Mouse (Mus musculus) layer of hippocampus, postnatal 25 days (tissue): ENCODE measurements at regions not wholly inside any gene's neighbourhood (a gene's known extent, or its start where the extent isn't known, plus 50 kb on each side); places are given as distances from the start of the nearest gene placed in this dataset.

Source experiments
- DNase-seq, 2 experiments: peaks; one replicate each; pipeline ENCODE4 v3.0.0; 2022; ENCODE audit warnings: mixed read lengths in 2 of 2, low spot score in 1 of 2; ENCODE audit errors: extremely low spot score in 1 of 2

GRCm38 (mm10) chr6:67152845-67153468 lies 85.0 kb upstream of the Serbp1 start:
- DNase-seq, result no peak

- DNase-seq, result no peak
These were observed 86.5 kb upstream of the Serbp1 start for GRCm38 (mm10) chr6:67151515-67151914.

GRCm38 (mm10) chr6:67149425-67149824 lies 88.6 kb upstream of the Serbp1 start:
- DNase-seq, result no peak

GRCm38 (mm10) chr6:67146708-67147107 lies 91.3 kb upstream of the Serbp1 start:
- DNase-seq, result no peak

GRCm38 (mm10) chr6:67145969-67146368 lies 92.0 kb upstream of the Serbp1 start:
- no peak for DNase-seq

- DNase-seq, result no peak
These were observed 92.8 kb upstream of the Serbp1 start for GRCm38 (mm10) chr6:67144946-67145716.

- peak in 1 of 2 experiments; percentile 49 for DNase-seq
These were observed 95.8 kb upstream of the Serbp1 start for GRCm38 (mm10) chr6:67142179-67142578.

- no peak for DNase-seq
These were observed 97.2 kb upstream of the Serbp1 start for GRCm38 (mm10) chr6:67140645-67141250.

GRCm38 (mm10) chr6:67139012-67139375 lies 99.0 kb upstream of the Serbp1 start:
- DNase-seq, result no peak

GRCm38 (mm10) chr6:67138302-67139011 lies 99.5 kb upstream of the Serbp1 start:
- DNase-seq, result no peak

- no peak for DNase-seq
These were observed 100.2 kb upstream of the Gadd45a start for GRCm38 (mm10) chr6:67137482-67137881.

- no peak for DNase-seq
These were observed 97.7 kb upstream of the Gadd45a start for GRCm38 (mm10) chr6:67134915-67135314.

GRCm38 (mm10) chr6:67130540-67131301 lies 93.5 kb upstream of the Gadd45a start:
- DNase-seq, result no peak

- no peak for DNase-seq
These were observed 92.4 kb upstream of the Gadd45a start for GRCm38 (mm10) chr6:67129626-67130025.

GRCm38 (mm10) chr6:67128503-67129463 lies 91.5 kb upstream of the Gadd45a start:
- no peak for DNase-seq

- DNase-seq, result no peak
These were observed 90.5 kb upstream of the Gadd45a start for GRCm38 (mm10) chr6:67127727-67128126.

- no peak for DNase-seq
These were observed 88.6 kb upstream of the Gadd45a start for GRCm38 (mm10) chr6:67125715-67126312.

GRCm38 (mm10) chr6:67124089-67124488 lies 86.8 kb upstream of the Gadd45a start:
- no peak for DNase-seq

- DNase-seq, result no peak
These were observed 85.8 kb upstream of the Gadd45a start for GRCm38 (mm10) chr6:67123071-67123470.
